Mouse (Mus musculus): Measurements from ENCODE around the gene Gnat2.

The Gnat2 gene

DNA sequence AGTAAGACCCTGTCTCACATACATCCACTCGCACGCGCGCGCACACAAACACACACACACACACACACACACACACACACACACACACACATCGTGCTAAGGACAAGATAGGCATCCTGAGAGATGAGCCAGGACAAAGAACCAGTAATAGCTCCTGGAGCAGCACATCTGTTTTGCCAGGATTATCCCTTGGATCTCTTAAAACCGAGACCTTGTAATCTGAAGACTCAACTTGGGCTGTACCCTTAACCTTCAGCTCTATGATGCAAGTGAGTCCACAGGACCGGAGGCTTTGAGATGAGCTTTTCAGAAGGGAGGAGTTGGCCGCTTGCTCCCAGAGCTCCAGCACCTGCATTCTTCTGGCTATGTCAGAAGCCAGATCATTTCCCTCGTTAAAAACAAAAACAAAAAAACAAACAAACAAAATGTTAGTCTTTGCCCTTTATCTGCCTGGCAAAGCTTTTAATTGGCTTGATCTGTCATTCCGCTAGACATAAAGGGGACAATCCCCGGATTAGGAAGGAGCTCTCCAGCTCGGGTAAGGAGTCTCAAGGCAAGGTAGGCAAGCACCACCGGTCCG, at the start of gene Gnat2:
Gnat2 (plus strand) TSS at position 254 of the 580 bp plus-strand sequence.
- no peak for DNase-seq

DNA sequence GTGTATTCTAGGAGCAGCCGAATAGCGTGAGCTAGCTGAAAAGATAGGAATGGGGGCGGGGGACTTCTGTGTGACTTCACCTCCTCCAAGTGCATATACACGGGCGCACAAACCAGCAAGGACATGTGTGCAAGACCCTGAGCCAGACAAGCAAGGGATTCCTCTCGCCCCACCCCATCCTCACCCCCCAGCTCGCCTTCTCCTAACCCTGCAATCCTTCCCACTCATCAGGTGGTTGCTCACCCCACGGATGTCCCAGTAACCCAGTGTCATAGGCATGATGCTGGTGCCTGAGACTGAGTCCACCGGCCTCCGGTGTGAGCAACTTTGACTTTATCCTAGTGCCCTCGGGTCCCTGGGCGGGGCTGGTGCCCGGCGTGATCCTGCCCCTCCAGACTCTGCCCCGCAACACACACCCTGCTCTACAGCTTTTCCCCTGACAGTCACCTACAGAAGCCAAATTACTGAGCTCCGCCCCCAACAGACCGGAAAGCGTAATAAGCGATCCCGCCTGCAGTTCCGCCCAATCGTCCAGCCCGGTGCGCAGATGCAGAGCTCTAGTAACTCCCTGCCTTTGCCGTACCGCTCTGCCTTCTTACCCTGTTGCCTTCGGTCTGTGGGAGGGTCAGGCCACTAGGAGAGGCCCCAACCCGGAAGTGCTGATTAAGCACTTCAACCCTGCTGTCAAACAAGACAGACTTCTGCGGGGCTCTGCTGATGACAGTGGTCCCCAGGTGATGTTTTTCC, 48.0 kb upstream of the Gnat2 start, which contains the start of gene Gstm4:
Gstm4 (minus strand) TSS at position 501 of the 747 bp plus-strand sequence.
- peak; percentile 82 to 89 for DNase-seq

- DNase-seq, result no peak
These were observed 45.5 kb upstream of the Gnat2 start for GRCm38 (mm10) chr3:108046944-108047655.

DNA sequence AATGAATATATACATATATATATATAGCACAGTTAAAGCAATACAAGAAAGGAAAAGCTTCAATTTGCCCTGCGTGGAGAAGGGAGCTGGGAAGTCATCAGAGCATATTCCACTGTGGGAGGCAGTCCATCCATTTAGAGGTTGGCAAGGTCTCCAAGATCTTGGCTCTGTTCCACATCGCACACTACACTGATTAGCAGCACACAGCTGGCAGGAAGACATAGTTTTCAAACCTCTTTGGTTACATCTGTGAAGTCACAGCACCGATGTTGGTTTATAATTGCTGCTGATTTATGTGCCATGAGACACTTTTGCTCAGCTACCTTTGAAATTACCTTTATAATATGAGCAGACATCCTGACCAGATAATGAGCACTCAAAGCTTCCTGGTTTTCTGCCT, 44.3 kb upstream of the Gnat2 start:
- DNase-seq, result no peak

DNA sequence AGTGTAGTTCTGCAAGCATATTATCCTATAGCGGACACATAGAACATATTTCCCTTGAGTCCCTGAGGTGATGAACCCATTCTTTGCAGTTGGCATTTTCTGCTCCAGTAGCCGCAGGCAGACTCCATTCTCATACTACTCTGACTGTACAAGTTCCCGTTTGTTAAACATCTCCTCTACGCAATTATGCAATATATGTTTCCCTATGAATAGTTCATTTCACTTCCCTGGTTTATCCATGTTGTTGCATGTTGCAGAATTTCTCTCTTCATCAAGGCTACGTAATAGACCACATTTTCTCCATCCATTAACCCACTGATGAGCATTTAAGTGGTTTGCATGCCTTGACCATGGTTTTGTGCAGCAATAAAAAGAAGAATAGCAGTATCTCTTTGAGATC, 42.1 kb upstream of the Gnat2 start:
- DNase-seq, result no peak

GRCm38 (mm10) chr3:108061420-108061819, 31.2 kb upstream of the Gnat2 start:
- peak; percentile 36 to 54 for DNase-seq

GRCm38 (mm10) chr3:108062648-108063047, 29.9 kb upstream of the Gnat2 start:
- no peak for DNase-seq

DNA sequence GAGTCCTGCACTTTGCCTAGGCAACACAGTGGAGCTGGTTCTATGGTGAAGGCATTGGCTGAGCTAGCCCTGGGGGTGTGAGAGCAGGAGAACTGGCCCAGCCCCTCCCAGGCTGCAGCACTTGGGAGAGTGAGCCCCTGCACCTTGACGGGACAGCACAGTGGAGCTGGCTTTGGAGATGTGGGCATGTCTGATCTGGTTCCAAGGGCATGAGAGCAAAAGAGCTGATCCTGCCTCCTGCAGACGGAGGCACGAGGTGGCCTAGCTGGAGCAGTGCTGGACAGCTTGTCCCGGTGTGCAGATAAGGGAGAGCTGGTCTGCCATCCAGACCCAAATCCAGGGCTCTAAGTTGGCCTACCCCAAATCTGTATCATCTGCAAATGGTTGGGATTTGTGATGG, 27.9 kb upstream of the Gnat2 start:
- no peak for DNase-seq

- no peak for DNase-seq
These were observed 27.0 kb upstream of the Gnat2 start for GRCm38 (mm10) chr3:108065551-108065950.

DNA sequence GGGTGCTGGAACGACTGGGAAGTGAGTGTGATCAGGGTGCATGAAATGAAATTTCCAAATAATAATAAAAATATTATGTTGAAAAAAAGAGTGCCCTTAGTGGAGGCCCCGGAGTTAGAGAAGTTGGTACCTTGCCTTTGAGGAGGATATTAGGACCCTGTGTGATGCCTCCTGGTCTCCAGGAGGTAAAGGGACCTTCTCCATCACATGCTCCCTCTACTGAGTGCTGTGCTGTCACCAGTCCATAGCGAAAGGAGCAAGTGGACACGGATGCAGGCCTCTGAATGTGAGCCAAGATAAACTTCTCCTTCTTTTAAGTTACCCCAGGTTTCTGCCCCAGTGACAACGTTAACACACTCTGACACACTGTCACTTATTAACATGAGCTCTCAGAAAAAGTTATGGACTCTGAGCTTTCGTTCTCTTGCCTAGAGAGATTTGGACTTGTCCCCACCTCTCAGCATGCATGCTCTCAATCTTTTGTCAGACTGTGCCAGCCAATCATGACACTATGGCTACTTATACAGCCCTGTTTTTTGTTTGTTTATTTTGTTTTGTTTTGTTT, 25.1 kb upstream of the Gnat2 start:
- no peak for DNase-seq

DNA sequence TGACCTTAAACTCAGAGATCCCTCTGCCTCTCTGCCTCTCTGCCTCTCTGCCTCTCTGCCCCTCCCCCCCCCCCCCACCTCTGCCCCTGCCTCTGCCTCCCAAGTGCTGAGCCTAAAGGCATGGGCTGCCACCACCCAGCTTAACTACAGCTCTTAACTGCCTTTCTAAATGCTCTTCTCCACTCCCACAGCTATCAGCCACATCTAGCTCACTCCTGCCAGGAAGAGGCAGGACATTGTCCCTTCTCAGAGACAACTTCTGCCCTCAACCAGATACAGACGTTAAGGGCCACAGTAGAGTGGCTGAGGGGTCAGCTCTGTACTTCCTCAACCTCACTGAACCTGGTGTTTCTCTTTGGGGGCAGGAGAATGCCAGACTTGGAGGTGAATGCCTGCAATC, 23.8 kb upstream of the Gnat2 start:
- DNase-seq, result no peak

- DNase-seq, result no peak
These were observed 23.2 kb upstream of the Gnat2 start for GRCm38 (mm10) chr3:108069231-108069870.

GRCm38 (mm10) chr3:108070295-108071293, 22.0 kb upstream of the Gnat2 start:
- DNase-seq, result peak; percentile 56 to 80

DNA sequence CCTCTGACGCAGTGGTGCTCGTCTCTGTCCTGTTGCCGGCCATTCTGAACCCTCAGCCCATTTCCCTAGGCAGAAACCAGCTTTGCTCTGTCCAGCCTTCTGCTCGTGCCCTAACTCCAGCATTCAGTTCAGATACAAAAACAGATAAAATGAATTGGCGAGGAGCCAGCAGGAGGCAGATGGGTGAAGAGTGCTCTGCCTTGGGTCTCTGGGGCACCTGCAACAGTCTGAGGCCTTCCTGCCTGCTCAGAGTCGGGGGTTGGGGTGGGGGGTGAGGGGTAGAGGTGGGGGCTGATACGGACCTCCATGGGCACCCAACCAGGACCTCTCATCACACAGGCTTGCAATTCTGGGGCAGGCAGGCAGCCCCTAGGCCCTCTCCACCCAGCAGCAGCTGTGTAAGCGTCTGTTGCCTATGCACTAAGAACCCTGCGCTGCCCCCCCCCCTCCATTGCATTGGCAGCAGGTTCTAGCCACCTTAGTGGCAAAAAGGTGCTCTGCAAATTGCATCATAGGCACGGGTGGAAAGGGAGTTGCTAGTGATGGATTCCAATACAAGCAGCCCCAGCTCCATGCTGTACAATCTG, 19.5 kb upstream of the Gnat2 start:
- DNase-seq, result no peak

- no peak for DNase-seq
These were observed 15.8 kb upstream of the Gnat2 start for GRCm38 (mm10) chr3:108076836-108077235.

- no peak for DNase-seq
These were observed 10.9 kb upstream of the Gnat2 start for GRCm38 (mm10) chr3:108081681-108082080.

- no peak for DNase-seq
These were observed 10.2 kb upstream of the Gnat2 start for GRCm38 (mm10) chr3:108082251-108082875.

- no peak for DNase-seq
These were observed 9.4 kb upstream of the Gnat2 start for GRCm38 (mm10) chr3:108083161-108083560.

- DNase-seq, result peak; percentile 58 to 63
These were observed 8.6 kb upstream of the Gnat2 start for GRCm38 (mm10) chr3:108083904-108084407.

DNA sequence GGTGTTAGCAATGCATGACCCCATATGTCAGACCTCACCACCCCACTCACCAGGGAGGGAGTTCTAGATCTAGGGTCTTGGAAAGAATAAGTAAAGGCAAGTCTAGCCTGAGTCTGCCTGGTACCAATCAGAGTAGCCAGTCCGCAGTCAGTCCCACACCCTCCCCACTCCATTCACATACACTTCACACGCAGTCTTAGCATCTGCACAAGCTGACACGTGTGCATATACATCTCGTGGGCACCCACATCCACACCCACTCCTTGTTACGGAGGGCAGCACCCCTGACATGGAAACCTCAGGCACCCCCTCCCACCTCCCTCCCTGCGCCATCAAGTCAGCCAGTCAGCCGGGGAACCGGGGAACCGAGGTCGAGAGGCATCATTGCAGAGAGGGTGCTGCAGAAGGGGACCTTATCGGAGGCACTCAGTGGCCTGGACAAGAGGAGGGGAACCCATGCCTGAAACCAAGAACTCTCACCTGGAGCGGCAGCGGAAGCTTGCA, 7.8 kb upstream of the Gnat2 start:
- DNase-seq, result no peak

All from cerebellum, adult 18-20 months (tissue).